Mouse (Mus musculus): Measurements from ENCODE around the gene Fancc.
A peak's percentile ranks its signal among the peaks of the same experiment; 100 is the strongest.
"Not testable (repeated sequence)": the region's sequence is repeated elsewhere in the genome, so short reads cannot be mapped to it uniquely, and the experiment has no call there.

Gene Fancc

GRCm38 (mm10) chr13:63315111-63315510 lies 182.0 kb downstream of the Fancc start:
- not testable (repeated sequence) for DNase-seq

GRCm38 (mm10) chr13:63314608-63314920 lies 182.5 kb downstream of the Fancc start:
- no peak for DNase-seq

GRCm38 (mm10) chr13:63313748-63314607 lies 183.1 kb downstream of the Fancc start:
- DNase-seq, result no peak

- no peak for DNase-seq
These were observed 183.8 kb downstream of the Fancc start for GRCm38 (mm10) chr13:63313247-63313646.

- no peak for DNase-seq
These were observed 185.9 kb downstream of the Fancc start for GRCm38 (mm10) chr13:63311156-63311555.

- no peak for DNase-seq
These were observed 187.5 kb downstream of the Fancc start for GRCm38 (mm10) chr13:63309563-63309962.

- no peak for DNase-seq
These were observed 190.3 kb downstream of the Fancc start for GRCm38 (mm10) chr13:63306768-63307167.

- DNase-seq, result peak; percentile 47
These were observed 191.7 kb downstream of the Fancc start for GRCm38 (mm10) chr13:63305160-63306011.

GRCm38 (mm10) chr13:63304799-63305159 lies 192.3 kb downstream of the Fancc start:
- DNase-seq, result no peak

- peak; percentile 53 for DNase-seq
These were observed 192.8 kb downstream of the Fancc start for GRCm38 (mm10) chr13:63304124-63304792.

GRCm38 (mm10) chr13:63302381-63302780 lies 194.7 kb downstream of the Fancc start:
- no peak for DNase-seq

- no peak for DNase-seq
These were observed 195.3 kb downstream of the Fancc start for GRCm38 (mm10) chr13:63301764-63302209.

- DNase-seq, result no peak
These were observed 196.1 kb downstream of the Fancc start for GRCm38 (mm10) chr13:63300929-63301328.

- no peak for DNase-seq
These were observed 198.1 kb downstream of the Fancc start for GRCm38 (mm10) chr13:63298931-63299330.

GRCm38 (mm10) chr13:63297933-63298332 lies 199.1 kb downstream of the Fancc start:
- DNase-seq, result no peak

GRCm38 (mm10) chr13:63297003-63297402 lies 200.1 kb downstream of the Fancc start:
- DNase-seq, result no peak

GRCm38 (mm10) chr13:63296300-63296699 lies 200.8 kb downstream of the Fancc start:
- peak; percentile 53 for DNase-seq

GRCm38 (mm10) chr13:63294359-63295193 lies 202.5 kb downstream of the Fancc start:
- DNase-seq, result peak; percentile 78

- no peak for DNase-seq
These were observed 203.4 kb downstream of the Fancc start for GRCm38 (mm10) chr13:63293647-63294046.

- DNase-seq, result no peak
These were observed 206.1 kb downstream of the Fancc start for GRCm38 (mm10) chr13:63291016-63291415.

GRCm38 (mm10) chr13:63290126-63290525 lies 207.0 kb downstream of the Fancc start:
- DNase-seq, result no peak

- DNase-seq, result peak; percentile 56
These were observed 207.4 kb downstream of the Fancc start for GRCm38 (mm10) chr13:63289687-63290086.

Measured in kidney, postnatal 10 days (tissue).